Mouse (Mus musculus) spleen, adult 2 months (tissue): ENCODE measurements at regions not wholly inside any gene's neighbourhood (a gene's known extent, or its start where the extent isn't known, plus 50 kb on each side); places are given as distances from the start of the nearest gene placed in this dataset.

Source experiments
- DNase-seq, 2 experiments: peaks; one replicate each; pipeline versions ENCODE4 v3.0.0 to v3.0.0-alpha.2; 2012 to 2021; ENCODE audit warnings: low spot score in 2 of 2, low read depth in 1 of 2
- H3K27ac ChIP-seq: fragments of 200-500 bp; 2 replicates; pipeline ENCODE4 v1.5.1; 2012; ENCODE audit warnings: low read length, inconsistent platforms; ENCODE audit not compliant: insufficient read depth
- H3K27me3 ChIP-seq: fragments of 200-500 bp; 2 replicates; pipeline ENCODE4 v1.6.1; 2012; ENCODE audit warnings: mild to moderate bottlenecking, moderate library complexity, low read length, inconsistent platforms; ENCODE audit not compliant: control insufficient read depth, insufficient read depth
- H3K36me3 ChIP-seq: fragments of 200-500 bp; 2 replicates; pipeline ENCODE4 v1.6.1; 2012; ENCODE audit warnings: mild to moderate bottlenecking, low read length, inconsistent platforms; ENCODE audit not compliant: control insufficient read depth, insufficient read depth
- H3K4me1 ChIP-seq: fragments of 200-500 bp; 2 replicates; pipeline ENCODE4 v1.6.1; 2011; ENCODE audit warnings: inconsistent platforms; ENCODE audit not compliant: control insufficient read depth, insufficient read depth, insufficient read length
- H3K4me3 ChIP-seq: fragments of 200-500 bp; 2 replicates; pipeline ENCODE4 v1.5.1; 2011; ENCODE audit warnings: mild to moderate bottlenecking, inconsistent platforms; ENCODE audit not compliant: insufficient read depth, insufficient read length; ENCODE audit errors: extremely low read depth
- CTCF ChIP-seq: fragments of 200-500 bp; IDR thresholded peaks from 2 replicates; pipeline ENCODE4 v1.5.1; 2011; ENCODE audit warnings: mild to moderate bottlenecking, inconsistent platforms; ENCODE audit not compliant: insufficient read depth, insufficient read length, insufficient replicate concordance; ENCODE audit errors: extremely low read depth
- POLR2A ChIP-seq: fragments of 200-500 bp; IDR thresholded peaks from 2 replicates; pipeline ENCODE4 v1.6.1; 2011; ENCODE audit warnings: low read depth, low read length, inconsistent platforms
- WGBS: fragments of 180-500 bp; shearing (Covaris S2); methylation state at CpG from one replicate; pipeline ENCODE4 v1.1.7; 2018; 5-methylcytosine and 5-hydroxymethylcytosine counted together

DNA sequence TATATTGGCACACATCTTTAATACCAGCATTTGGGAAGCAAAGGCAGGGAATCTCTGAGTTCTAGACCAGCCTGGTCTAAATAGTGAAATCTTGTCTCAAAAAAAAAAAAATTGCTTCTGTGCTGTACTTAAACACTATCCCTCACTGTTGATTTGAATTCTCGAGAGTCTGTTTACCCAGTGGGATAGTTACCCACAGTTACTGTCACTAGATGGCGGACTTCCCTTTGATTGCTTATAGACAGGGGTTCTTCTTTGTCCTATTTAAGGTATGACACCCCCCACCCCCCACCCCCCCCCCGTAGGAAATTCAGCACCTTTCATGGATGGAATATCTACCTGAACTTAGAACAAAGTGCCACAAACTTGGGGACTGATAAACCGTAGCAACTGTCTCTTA is 242.1 kb upstream of the Jun start:
- 49% methylated on average over 4 of the region's 4 CpGs for WGBS
- no peak for DNase-seq
- TF ChIP-seq CTCF (no peak), POLR2A (no peak)

GRCm38 (mm10) chr4:95301907-95302306 is 249.9 kb upstream of the Jun start:
- WGBS: 74% methylated on average over 2 of the region's 2 CpGs

More for the DNA sequence above, 242.1 kb upstream of the Jun start:
- no peaks in the 10 kb centered on the region for H3K4me1 ChIP-seq
- no peaks in the 10 kb centered on the region for H3K27me3 ChIP-seq
- H3K4me3 ChIP-seq: no peak overlapping the region
- no peak overlapping the region for H3K27ac ChIP-seq
- H3K36me3 ChIP-seq: no peaks in the 10 kb centered on the region

DNA sequence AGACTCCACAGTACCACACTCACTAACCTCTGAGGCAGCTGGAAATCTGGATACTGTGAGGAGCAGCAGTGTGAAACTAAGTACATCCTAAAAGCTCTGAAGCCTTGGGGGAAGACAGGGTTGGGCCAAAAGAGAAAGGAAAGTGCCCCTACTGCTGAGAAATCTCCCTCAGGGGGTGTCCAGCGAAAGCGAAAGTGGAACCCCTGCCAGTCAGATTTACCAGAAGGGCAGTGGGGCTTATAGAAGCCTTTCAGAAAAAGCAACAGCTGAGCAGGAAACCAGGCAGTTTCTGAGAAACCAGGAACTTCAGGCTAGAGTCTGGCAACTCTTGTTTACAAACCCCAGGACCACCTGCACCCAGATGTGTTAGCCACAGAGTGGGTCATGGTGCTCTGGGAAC is 251.3 kb upstream of the Jun start:
- Histone ChIP-seq H3K4me3 (no peak overlapping the region; the same call in 1 of the 2 replicates), H3K27me3 (no peaks in the 10 kb centered on the region), H3K4me1 (peaks cover 25% of the 10 kb centered on the region), H3K36me3 (no peaks in the 10 kb centered on the region), H3K27ac (peak overlapping the region; percentile 80)
- DNase-seq: peak; percentile 53 to 64
- WGBS: 8% methylated on average over 2 of the region's 2 CpGs
- no peak for TF ChIP-seq CTCF
- TF ChIP-seq POLR2A: no peak

More at GRCm38 (mm10) chr4:95301907-95302306, 249.9 kb upstream of the Jun start:
- peak overlapping the region; percentile 24; the same call in 1 of the 2 replicates for H3K27ac ChIP-seq
- peaks cover 25% of the 10 kb centered on the region for H3K4me1 ChIP-seq
- DNase-seq: no peak
- H3K36me3 ChIP-seq: no peaks in the 10 kb centered on the region
- no peaks in the 10 kb centered on the region for H3K27me3 ChIP-seq
- TF ChIP-seq POLR2A (no peak), CTCF (no peak)
- H3K4me3 ChIP-seq: no peak overlapping the region

DNA sequence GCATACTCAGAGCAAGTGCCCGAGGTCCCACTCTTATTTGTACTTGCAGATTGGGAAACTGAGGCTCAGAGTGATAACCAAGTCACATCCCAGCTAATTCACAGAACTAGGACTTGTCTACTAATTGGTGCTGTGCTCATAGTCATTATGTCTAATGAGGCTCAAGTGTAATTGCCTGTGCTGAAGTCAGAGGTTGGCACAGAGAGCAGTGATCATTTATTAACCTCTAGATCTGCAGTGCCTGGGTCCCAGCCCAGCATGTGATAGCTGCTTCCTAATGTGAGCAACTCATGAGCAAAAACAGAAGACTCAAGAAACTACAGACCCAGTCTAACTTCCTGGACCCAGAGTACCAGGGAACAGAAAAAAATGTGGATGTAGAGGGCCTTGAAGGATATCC is 252.0 kb upstream of the Jun start:
- Histone ChIP-seq H3K36me3 (no peaks in the 10 kb centered on the region), H3K27ac (peak overlapping the region; percentile 80; the same call in 1 of the 2 replicates), H3K27me3 (no peaks in the 10 kb centered on the region), H3K4me1 (peaks cover 25% of the 10 kb centered on the region), H3K4me3 (no peak overlapping the region)
- no peak for TF ChIP-seq CTCF
- TF ChIP-seq POLR2A: no peak
- WGBS: 70% methylated on average over 1 of the region's 1 CpGs
- no peak for DNase-seq

DNA sequence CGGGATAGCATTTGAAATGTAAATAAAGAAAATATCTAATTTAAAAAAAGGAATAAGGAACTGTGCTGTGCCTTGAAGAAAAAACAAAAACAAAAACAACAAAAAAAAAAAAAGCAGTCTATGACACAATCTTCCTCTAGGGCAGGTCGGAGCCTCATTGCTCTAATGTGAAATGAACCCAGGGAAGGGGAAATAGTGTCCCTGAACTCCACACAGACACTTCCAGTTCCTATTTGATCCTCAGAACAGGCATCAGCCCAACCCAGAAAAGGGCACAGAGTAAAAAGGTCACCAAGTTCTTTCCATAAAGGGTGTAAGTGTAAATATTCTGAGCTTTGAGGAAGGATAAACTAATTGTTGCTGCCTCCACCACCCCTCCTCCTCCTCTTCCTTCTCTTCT is 250.2 kb upstream of the Fggy start:
- 88% methylated on average over 2 of the region's 2 CpGs for WGBS
- Histone ChIP-seq H3K27me3 (no peaks in the 10 kb centered on the region), H3K27ac (no peak overlapping the region), H3K36me3 (no peaks in the 10 kb centered on the region), H3K4me3 (no peak overlapping the region), H3K4me1 (peaks cover 18% of the 10 kb centered on the region)
- DNase-seq: no peak
- TF ChIP-seq POLR2A (no peak), CTCF (no peak)

DNA sequence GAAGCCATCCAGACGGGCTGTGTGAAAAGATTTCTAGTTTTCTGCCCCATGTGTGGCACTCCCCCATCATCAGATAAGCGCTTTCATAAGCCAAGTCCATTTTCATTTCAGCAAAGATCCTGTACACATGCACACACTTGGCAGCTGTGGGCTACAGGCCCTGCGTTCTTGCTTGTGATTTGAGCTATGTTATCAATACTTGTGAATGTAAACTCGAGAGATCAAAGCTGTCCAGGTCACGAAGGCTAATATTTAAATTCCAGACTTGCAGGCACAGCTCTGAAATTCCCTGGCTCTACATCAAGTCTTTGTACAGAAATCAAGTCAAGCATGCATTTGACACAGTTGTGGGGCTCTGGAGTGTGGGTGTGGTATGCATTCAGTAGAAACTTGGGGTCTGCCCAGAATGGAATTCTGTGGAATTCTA is 248.8 kb upstream of the Fggy start:
- no peak overlapping the region for H3K27ac ChIP-seq
- DNase-seq: no peak
- TF ChIP-seq POLR2A (no peak), CTCF (no peak)
- peaks cover 10% of the 10 kb centered on the region for H3K4me1 ChIP-seq
- WGBS: 86% methylated on average over 5 of the region's 5 CpGs
- no peaks in the 10 kb centered on the region for H3K27me3 ChIP-seq
- no peak overlapping the region for H3K4me3 ChIP-seq
- H3K36me3 ChIP-seq: no peaks in the 10 kb centered on the region

- no peak overlapping the region for H3K4me3 ChIP-seq
- no peak for DNase-seq
- TF ChIP-seq CTCF (no peak), POLR2A (no peak)
- H3K27me3 ChIP-seq: no peaks in the 10 kb centered on the region
- no peaks in the 10 kb centered on the region for H3K4me1 ChIP-seq
- no peaks in the 10 kb centered on the region for H3K36me3 ChIP-seq
- no peak overlapping the region for H3K27ac ChIP-seq
- 91% methylated on average over 6 of the region's 6 CpGs for WGBS
These were observed 246.9 kb upstream of the Fggy start for GRCm38 (mm10) chr4:95310410-95310809.

DNA sequence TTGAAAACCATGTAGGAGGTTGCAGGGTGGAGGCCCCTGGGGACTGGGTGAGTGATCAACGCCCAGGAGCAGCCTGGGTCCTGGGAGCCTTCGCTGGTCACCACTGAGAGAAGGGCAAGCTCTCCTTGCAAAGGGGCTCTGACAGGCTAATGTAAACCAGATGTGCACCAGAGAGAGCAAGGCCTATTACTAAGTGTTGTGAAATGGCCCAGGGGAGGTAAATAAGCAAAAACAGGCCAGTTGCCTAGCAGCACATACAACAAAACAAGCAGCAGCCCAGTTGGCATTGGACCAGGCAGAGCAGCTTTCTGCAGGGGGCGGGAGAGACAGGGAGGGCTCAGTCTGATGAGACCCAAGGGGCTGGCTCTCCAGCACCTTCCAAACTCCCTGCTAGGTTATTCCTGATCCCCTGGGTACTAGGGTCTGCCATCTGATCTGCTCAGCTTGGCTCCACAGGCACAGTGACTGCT is 239.5 kb upstream of the Fggy start:
- WGBS: 74% methylated on average over 3 of the region's 3 CpGs
- H3K27ac ChIP-seq: no peak overlapping the region
- no peaks in the 10 kb centered on the region for H3K27me3 ChIP-seq
- no peak for TF ChIP-seq POLR2A
- TF ChIP-seq CTCF: no peak
- H3K36me3 ChIP-seq: no peaks in the 10 kb centered on the region
- H3K4me3 ChIP-seq: no peak overlapping the region
- no peak for DNase-seq
- no peaks in the 10 kb centered on the region for H3K4me1 ChIP-seq
